Mouse (Mus musculus) small intestine, adult 2 months (tissue): ENCODE results near the gene Atp2b4. TPM values are rescaled to one million over a fixed set of nuclear protein-coding genes. Genes with fewer than 3 reads are reported as not detected.

Experiments used
- H3K27ac ChIP-seq: fragments of 200-500 bp; 2 replicates; pipeline ENCODE4 v1.5.1; 2012; ENCODE audit warnings: low read depth, low read length, control low read depth, inconsistent platforms; ENCODE audit not compliant: insufficient read depth
- H3K27me3 ChIP-seq: fragments of 200-500 bp; 2 replicates; pipeline ENCODE4 v1.6.1; 2012; ENCODE audit warnings: mild to moderate bottlenecking, moderate library complexity, low read length, inconsistent platforms; ENCODE audit not compliant: control insufficient read depth, insufficient read depth
- H3K36me3 ChIP-seq: fragments of 200-500 bp; 2 replicates; pipeline ENCODE4 v1.6.1; 2012; ENCODE audit warnings: mild to moderate bottlenecking, low read length, control low read depth, inconsistent platforms; ENCODE audit not compliant: control insufficient read depth, insufficient read depth
- H3K4me1 ChIP-seq: fragments of 200-500 bp; 2 replicates; pipeline ENCODE4 v1.6.1; 2012; ENCODE audit warnings: low read length, inconsistent platforms, mixed read lengths; ENCODE audit not compliant: control insufficient read depth, insufficient read depth, insufficient read length
- H3K4me3 ChIP-seq: fragments of 200-500 bp; 2 replicates; pipeline ENCODE4 v1.5.1; 2012; ENCODE audit warnings: low read depth, mild to moderate bottlenecking, control low read depth, inconsistent platforms, low read length, moderate library complexity
- CTCF ChIP-seq: fragments of 200-500 bp; IDR thresholded peaks from 2 replicates; pipeline ENCODE4 v1.5.1; 2012; ENCODE audit warnings: low read depth, mild to moderate bottlenecking, control low read depth, inconsistent platforms, low read length, moderate library complexity, mixed read lengths; ENCODE audit not compliant: insufficient replicate concordance, insufficient read length; ENCODE audit errors: extremely low read depth
- POLR2A ChIP-seq: fragments of 200-500 bp; IDR thresholded peaks from 2 replicates; pipeline ENCODE4 v1.6.1; 2012; ENCODE audit warnings: low read depth, mild to moderate bottlenecking, control low read depth, inconsistent platforms, low read length, moderate library complexity
- WGBS: fragments of 180-500 bp; shearing (Covaris S2); methylation state at CpG from one replicate; pipeline ENCODE4 v1.1.7; 2018; 5-methylcytosine and 5-hydroxymethylcytosine counted together
- polyA plus RNA-seq: library from polyadenylated mRNA; depleted of rRNA; stranded (reverse); fragments of >200 nt; gene quantifications from 2 replicates; pipeline ENCODE4 v1.2.3, GENCODE M21; 2012

Atp2b4 gene
- polyA plus RNA-seq, 1 experiment: 5.0 TPM

DNA sequence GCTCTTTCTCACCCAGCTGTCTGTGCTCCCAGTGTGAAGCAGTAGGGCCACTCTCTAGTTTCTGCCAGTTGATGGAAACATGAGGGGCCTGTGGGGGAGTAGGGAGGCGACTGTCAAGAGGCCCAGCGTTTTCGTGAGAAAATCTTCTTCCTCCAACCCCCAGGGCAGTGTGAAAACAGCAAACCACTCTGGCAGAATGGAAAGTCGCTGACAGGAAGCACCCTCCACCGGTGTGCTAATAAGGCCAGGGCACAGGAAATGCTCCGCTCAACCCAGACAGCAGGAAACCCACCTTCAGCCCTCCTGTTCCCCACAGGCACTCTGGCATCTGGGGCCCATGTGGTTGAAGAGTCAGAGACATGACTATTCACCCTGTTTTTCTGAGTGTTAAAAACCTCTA is 110.9 kb downstream of the Atp2b4 start, which contains the start of gene Lax1:
Lax1 (minus strand) TSS at position 212 of the 400 bp plus-strand sequence.
- no peak for TF ChIP-seq CTCF
- no peak for TF ChIP-seq POLR2A
- no peaks in the 10 kb centered on the region for H3K36me3 ChIP-seq
- no peaks in the 10 kb centered on the region for H3K27me3 ChIP-seq
- WGBS: 57% methylated on average over 6 of the region's 6 CpGs
- H3K4me3 ChIP-seq: peak within 1 kb of the TSS; percentile 52
- peak within 1 kb of the TSS; percentile 79 for H3K27ac ChIP-seq
- peaks cover 23% of the 10 kb centered on the region; the same call in 1 of the 2 replicates for H3K4me1 ChIP-seq

DNA sequence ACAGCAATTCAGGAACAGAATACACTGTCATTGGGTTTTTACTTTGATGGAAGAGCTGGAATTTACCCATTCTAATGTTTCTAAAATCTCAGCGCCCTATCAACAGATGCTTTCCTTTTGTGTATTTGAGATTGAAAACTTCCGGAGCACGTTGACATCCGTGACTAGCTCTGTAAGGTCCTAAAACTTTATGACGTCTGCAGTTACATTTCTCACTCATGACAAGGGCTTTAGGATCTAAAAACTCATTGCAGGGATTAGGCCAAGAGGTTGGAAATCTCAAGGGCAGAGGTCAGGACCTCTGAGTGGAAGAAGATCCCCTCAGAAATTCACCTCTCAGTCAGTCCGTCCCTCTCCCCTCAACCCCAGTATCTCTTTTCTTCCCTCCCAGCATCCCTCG is 112.5 kb downstream of the Atp2b4 start:
- Histone ChIP-seq H3K4me1 (peaks cover 8% of the 10 kb centered on the region; the same call in 1 of the 2 replicates), H3K36me3 (no peaks in the 10 kb centered on the region), H3K27me3 (no peaks in the 10 kb centered on the region), H3K27ac (peak overlapping the region; percentile 27; the same call in 1 of the 2 replicates), H3K4me3 (peak overlapping the region; percentile 50)
- TF ChIP-seq POLR2A: no peak
- TF ChIP-seq CTCF: no peak
- WGBS: 80% methylated on average over 7 of the region's 7 CpGs

- TF ChIP-seq POLR2A: no peak
- no peak for TF ChIP-seq CTCF
- H3K27ac ChIP-seq: peak overlapping the region; percentile 51
- 34% methylated on average over 10 of the region's 10 CpGs for WGBS
- H3K27me3 ChIP-seq: no peaks in the 10 kb centered on the region
- no peaks in the 10 kb centered on the region for H3K36me3 ChIP-seq
- H3K4me3 ChIP-seq: no peak overlapping the region
- H3K4me1 ChIP-seq: peaks cover 9% of the 10 kb centered on the region; the same call in 1 of the 2 replicates
Measured at GRCm38 (mm10) chr1:133685749-133686519, 114.9 kb downstream of the Atp2b4 start.

- Histone ChIP-seq H3K27ac (no peak overlapping the region), H3K36me3 (no peaks in the 10 kb centered on the region), H3K27me3 (no peaks in the 10 kb centered on the region), H3K4me1 (peaks cover 4% of the 10 kb centered on the region; the same call in 1 of the 2 replicates), H3K4me3 (no peak overlapping the region)
- WGBS: 72% methylated on average over 3 of the region's 3 CpGs
- no peak for TF ChIP-seq POLR2A
- no peak for TF ChIP-seq CTCF
Measured at GRCm38 (mm10) chr1:133671801-133672200, 129.0 kb downstream of the Atp2b4 start.

- Histone ChIP-seq H3K4me1 (peaks cover 4% of the 10 kb centered on the region; the same call in 1 of the 2 replicates), H3K4me3 (no peak overlapping the region), H3K27me3 (no peaks in the 10 kb centered on the region), H3K36me3 (no peaks in the 10 kb centered on the region), H3K27ac (peak overlapping the region; percentile 91; the same call in 1 of the 2 replicates)
- 69% methylated on average over 3 of the region's 3 CpGs for WGBS
- TF ChIP-seq CTCF (no peak), POLR2A (no peak)
Measured at GRCm38 (mm10) chr1:133671266-133671665, 129.6 kb downstream of the Atp2b4 start.

- Histone ChIP-seq H3K27me3 (no peaks in the 10 kb centered on the region), H3K4me1 (peaks cover 4% of the 10 kb centered on the region; the same call in 1 of the 2 replicates), H3K4me3 (no peak overlapping the region), H3K27ac (peak overlapping the region; percentile 91), H3K36me3 (no peaks in the 10 kb centered on the region)
- TF ChIP-seq CTCF (no peak), POLR2A (no peak)
- WGBS: 32% methylated on average over 6 of the region's 6 CpGs
Measured at GRCm38 (mm10) chr1:133670776-133671175, 130.1 kb downstream of the Atp2b4 start.

DNA sequence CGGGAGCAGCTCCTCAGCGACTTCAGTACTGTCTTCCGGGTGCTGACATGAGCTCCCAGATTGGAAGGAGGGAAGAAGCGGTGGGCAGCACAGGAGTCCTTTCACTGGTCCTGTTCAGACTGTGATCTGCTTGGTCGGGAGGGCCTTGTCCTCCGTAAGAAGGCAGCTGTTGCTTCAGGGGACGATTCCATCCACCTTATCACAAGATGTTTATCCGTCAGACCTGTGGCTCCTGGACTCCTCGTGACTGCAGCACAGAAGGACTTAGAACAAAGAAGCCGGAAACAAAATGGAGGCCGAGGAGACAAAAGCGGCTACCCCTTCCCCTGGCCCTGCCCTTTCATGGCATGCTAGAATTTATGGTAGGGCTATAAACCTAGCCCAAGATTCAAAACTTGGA is 130.7 kb downstream of the Atp2b4 start:
- no peak for TF ChIP-seq CTCF
- 0 out of 2 replicates have a peak, but pooled peaks have one; percentile 6 for TF ChIP-seq POLR2A
- H3K27ac ChIP-seq: peak overlapping the region; percentile 91
- WGBS: 39% methylated on average over 12 of the region's 12 CpGs
- H3K4me3 ChIP-seq: peak overlapping the region; percentile 59
- no peaks in the 10 kb centered on the region for H3K36me3 ChIP-seq
- peaks cover 4% of the 10 kb centered on the region; the same call in 1 of the 2 replicates for H3K4me1 ChIP-seq
- no peaks in the 10 kb centered on the region for H3K27me3 ChIP-seq
